Mouse (Mus musculus) heart, postnatal 25 days (tissue): ENCODE results near the gene Eif2a. TPM values are rescaled to one million over a fixed set of nuclear protein-coding genes. Genes with fewer than 3 reads are reported as not detected.
"Not testable (repeated sequence)": the region's sequence is repeated elsewhere in the genome, so short reads cannot be mapped to it uniquely, and the experiment has no call there.

Experiments used
- DNase-seq: peaks from one replicate; pipeline ENCODE4 v3.0.0; 2022; ENCODE audit warnings: low spot score
- intact Hi-C: fragments of 180-260 bp; cut with DNase I; formaldehyde crosslinking; loops from one replicate; pipeline ENCODE4 v1.15.1; 2025
- total RNA-seq, 2 experiments: library from RNA; stranded (reverse); gene quantifications; 2 replicates each; pipeline ENCODE4 v1.2.3; 2021

Gene Eif2a
- total RNA-seq, 2 experiments from 2014 or later = 35.4 to 42.4 TPM

- no peak for DNase-seq
- intact Hi-C loops = no loop called here
Observed at GRCm38 (mm10) chr3:58519536-58519935, 6.1 kb upstream of the Eif2a start.

- intact Hi-C loops = no loop called here
- no peak for DNase-seq
Observed at GRCm38 (mm10) chr3:58520286-58520685, 5.3 kb upstream of the Eif2a start.

DNA sequence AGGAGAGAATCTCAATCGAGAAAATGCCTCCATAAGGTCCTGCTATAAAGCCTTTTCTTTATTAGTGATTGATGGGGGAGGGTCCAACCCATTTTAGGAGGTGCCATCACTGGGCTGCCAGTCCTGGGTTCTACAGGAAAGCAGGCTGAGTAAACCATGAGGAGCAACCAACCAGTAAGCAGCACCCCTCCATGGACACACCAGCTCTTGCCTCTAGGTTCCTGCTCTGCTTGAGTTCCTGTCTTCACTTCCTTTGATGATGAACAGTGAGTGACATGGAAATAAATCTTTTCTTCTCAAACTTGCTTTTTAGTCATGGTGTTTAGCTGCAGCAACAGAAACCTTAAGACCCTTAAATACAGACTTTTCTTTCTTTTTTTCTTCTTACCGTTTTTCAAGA, 4.3 kb upstream of the Eif2a start:
- intact Hi-C loops = no loop called here
- DNase-seq = no peak

DNA sequence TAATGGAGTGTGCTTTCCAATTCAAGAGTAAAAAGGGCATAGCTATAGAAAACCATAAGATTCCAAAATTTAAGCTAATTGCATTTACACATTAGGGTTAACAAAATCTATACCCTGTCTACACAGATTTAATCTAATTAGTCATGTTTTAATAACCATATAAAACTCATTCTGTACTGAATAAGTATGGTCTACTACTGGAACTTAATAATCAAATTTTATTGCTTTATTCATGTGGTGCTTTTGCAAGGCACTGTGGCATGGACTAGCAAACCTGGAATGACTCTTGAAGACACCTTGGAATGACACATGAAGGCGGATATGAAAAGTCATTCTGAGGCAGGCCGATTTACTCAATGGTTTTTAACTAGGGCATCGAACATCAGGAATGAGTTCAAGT, 2.2 kb upstream of the Eif2a start:
- no peak for DNase-seq
- intact Hi-C loops = no loop called here

DNA sequence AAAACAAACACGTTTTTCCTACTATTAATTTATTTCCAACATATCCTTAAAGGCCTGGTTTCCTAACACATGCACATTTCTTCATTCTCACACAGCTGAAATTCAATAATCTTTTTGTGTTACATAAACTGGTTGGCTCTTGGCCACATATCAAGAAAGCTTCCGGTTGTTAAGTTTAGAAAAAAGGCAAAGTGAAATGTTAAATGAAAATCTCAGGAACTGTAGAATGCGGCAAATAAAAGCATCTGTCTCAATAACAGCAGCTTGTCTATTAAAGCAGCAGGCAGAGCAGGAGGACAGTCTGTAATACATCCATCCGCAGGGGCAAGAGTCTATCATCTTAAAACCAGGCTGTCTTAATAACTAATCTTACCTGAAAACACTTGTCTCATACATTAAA, 1.4 kb upstream of the Eif2a start:
- intact Hi-C loops = loop anchor here (2.0 kb wide), 1 partner anchor 107 kb away; no protein-coding TSS in a partner anchor

GRCm38 (mm10) chr3:58525166-58525565, 455 bp upstream of the Eif2a start:
- intact Hi-C loops = loop anchor here (2.0 kb wide), 1 partner anchor 108 kb away; no protein-coding TSS in a partner anchor
- no peak for DNase-seq

More for the DNA sequence above, 1.4 kb upstream of the Eif2a start:
- DNase-seq = no peak

- intact Hi-C loops = loop anchor here (2.0 kb wide), 1 partner anchor 50 kb away; the partner anchor contains the start of gene Selenot
- DNase-seq = no peak
Observed at GRCm38 (mm10) chr3:58526408-58526737, 752 bp downstream of the Eif2a start.

DNA sequence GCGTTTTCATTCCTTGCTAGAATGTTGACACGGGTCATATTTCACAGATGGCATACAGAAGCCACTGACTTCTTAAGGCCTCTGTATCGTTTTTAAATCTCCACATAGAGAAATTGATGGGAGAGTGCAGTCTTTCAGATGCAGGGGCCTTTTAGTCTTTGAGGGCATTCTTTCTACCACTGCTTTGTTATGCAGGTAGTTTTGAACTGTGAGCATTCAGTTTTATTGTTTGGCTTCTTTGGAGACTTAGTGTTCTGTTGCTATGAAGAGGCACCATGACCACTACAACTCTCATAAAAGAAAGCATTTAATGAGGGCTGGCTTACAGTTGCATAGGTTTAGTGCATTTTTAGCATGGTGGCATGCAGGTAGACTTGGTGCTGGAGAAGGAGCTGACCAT, 11.0 kb downstream of the Eif2a start:
- intact Hi-C loops = no loop called here
- no peak for DNase-seq

DNA sequence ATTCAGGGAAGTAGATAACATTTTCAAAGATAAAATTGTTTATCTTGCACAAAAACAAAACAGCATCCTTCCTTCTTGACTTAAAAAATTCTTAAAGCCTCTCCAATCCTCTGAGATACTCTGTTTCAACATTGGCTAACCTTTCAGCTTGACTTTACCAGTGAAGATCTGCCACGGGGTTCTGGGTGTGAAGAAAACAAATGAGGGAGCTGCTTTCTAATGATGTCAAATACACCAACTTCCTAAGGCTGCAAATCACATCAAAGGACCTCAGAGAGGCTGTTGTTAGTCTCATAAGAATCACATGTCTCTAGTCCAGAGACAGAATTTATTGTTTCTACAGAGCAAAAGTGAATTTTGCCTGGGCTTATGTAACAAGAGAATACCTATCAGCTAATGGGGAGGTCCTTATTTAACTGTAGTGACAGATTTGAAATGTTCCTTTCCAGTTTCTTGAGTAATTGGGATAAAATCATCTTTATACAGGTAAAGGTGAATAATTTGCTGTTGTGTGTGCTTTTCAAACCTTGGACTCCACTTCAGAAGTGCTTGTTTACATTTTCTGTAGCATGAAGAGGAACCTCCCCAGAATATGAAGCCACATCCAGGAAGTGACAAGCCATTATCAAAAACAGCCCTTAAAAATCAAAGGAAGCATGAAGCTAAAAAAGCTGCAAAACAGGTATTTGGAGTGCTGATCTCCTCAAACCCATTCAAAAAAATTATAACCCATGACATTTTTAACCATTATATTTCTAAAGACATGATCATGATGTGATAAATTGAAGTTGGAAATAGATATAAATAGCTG, 26.6 kb downstream of the Eif2a start:
- DNase-seq = no peak
- intact Hi-C loops = no loop called here

DNA sequence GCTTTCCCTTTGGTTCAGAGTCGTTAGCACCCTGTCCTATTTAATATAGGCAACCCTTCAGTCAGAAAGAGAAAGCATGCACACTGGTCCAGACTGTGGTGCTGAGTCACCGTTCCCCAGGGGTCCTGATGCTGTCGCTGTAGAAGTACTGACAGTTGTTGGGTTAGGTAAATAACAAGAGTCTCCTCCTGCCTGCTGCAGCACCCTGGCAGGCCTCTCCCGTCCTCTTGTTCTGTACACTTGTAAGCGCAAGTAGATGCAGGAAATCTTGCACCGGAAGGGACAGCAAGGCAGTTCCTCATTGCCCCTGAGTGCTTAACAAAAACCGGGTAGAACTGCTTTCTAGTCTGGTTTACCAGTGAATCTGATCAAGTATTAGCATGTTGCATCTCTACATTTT, 31.0 kb downstream of the Eif2a start:
- DNase-seq = no peak
- intact Hi-C loops = no loop called here

- intact Hi-C loops = no loop called here
- no peak for DNase-seq
Observed at GRCm38 (mm10) chr3:58559887-58560286, 34.3 kb downstream of the Eif2a start.

DNA sequence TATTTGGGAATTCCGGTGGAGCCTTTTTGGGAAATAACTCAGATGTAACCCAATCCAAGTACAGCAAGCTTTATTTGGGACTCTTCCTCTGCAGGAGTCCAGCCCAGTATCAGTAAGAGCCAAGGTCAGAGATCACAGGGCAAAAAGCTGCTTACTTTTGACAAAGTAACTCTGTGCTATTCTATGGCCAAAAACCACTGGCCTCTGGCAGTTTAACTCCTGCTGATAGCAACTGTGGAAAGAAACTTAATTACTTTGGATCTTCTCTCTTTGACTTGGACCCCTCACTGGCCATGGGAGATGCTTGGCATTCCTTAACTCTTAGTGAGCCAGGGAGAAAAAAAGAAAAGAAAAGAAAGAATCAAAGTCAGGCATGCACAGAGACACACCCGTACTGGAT, 35.8 kb downstream of the Eif2a start:
- DNase-seq = no peak
- intact Hi-C loops = no loop called here

- DNase-seq = no peak
- intact Hi-C loops = no loop called here
Observed at GRCm38 (mm10) chr3:58570821-58571220, 45.2 kb downstream of the Eif2a start.

DNA sequence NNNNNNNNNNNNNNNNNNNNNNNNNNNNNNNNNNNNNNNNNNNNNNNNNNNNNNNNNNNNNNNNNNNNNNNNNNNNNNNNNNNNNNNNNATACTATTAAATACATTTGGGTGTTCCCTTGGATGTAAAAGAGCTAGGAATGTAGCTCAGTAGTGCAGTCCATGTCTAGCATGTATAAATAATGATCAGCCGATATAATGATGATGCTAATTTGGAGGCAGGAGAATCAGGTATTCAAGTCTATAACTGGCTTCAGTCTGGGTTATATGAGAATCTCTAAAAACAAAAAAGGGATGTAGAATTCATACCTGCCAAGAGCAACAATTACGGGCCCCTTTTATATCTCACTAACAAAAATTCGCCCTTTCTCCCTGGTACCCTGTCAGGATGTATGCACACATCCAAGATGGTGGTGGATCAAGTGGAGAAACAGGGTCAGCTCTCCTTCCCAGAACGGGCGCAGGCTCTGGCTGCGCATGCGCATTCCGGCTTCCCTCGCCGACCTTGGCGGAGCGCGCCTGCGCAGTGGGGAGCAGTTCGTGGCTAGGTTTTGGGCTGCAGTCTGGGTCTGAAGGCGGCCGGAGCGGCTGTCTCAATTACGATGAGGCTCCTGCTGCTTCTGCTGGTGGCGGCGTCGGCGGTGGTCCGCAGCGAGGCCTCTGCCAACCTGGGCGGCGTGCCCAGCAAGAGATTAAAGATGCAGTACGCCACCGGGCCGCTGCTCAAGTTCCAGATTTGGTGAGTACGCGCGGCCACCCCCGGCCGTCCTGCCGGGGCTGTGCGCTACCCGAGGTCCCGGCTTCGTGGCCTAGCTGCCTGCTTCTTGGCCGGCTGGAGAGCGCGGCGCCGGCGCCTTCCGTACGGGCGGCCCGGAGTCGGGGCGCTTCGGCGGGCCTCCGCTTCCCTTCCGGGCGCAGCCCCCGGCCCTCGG, 50.8 kb downstream of the Eif2a start, which contains the start of gene Selenot:
Selenot (plus strand) TSS at position 500 of the 930 bp plus-strand sequence.
- peak; percentile 96 for DNase-seq
- intact Hi-C loops = loop anchor here (2.0 to 5.0 kb wide), 3 partner anchors 50 to 159 kb away; partner anchors contain the start of gene Siah2

DNA sequence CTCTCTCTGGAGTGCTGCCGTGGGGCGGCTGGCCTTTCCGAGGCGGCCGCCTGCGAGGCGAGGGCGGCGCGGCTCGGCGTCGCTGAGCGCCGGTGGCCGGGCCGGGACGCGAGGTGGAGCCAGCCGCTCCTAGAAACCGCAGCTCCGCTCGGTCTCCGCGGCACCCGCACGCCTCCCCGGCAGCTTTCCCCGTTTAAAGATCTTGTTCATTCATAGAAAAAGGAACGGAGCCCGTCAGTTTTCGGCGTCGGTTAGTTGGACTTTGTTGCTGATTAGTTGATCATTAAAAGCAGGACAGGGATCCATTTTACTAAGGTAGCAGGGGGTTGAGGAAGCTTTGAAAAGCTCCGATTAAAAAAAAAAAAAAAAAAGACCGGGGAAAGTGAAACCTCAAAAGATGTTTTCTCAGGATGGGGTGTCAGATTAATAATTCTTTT, 51.5 kb downstream of the Eif2a start:
- no peak for DNase-seq

DNA sequence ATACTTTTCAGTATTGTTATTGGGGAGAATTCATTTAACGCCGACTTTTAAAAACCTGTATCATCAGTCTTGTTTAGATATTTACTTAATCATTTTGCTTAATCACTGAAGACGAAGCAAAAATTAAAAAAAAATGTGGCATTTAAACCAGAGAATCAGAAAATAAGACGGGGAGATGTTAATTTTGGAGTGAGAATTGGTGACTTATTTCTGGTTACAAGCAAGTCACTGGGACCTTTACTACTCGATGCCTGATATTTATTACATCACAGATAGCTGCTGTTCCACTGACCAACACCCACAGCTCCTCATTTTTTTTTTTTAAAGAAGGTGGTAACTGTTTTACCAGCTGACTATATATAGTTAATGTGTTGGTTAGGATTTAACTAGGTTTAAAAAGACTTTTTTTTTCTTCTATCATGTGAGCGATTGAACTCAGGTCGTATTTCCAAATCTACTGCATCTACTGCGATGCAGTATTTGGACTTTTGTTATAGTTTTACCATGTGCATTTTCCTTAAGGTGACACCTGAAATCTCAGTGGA, 52.0 kb downstream of the Eif2a start:
- no peak for DNase-seq
- intact Hi-C loops = loop anchor here (2.0 to 5.0 kb wide), 3 partner anchors 51 to 160 kb away; partner anchors contain the start of gene Siah2

More for the DNA sequence above, 51.5 kb downstream of the Eif2a start:
- intact Hi-C loops = loop anchor here (2.0 to 5.0 kb wide), 3 partner anchors 50 to 160 kb away; partner anchors contain the start of gene Siah2

DNA sequence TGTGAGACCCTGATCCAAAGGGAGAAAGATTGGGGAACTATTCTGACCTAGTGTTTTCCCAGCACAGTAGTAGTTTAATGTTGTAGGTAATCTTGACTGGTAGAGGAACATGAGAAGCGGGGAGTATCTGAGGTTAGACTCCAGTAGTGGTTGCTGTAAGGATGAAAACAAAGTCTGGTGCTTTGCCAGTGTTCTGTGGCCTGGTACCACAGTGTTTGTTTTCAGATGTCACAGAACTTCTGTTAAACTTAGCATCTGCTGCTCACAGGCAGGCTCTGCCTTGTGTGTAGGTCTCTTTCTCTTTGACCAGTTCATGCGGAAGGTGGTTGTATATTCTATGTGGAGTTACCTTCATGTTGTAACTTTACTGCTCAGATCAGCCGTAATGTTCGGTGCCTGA, 55.9 kb downstream of the Eif2a start:
- DNase-seq = no peak
- intact Hi-C loops = no loop called here

- no peak for DNase-seq
- intact Hi-C loops = no loop called here
Observed at GRCm38 (mm10) chr3:58582297-58582696, 56.7 kb downstream of the Eif2a start.

- intact Hi-C loops = no loop called here
- DNase-seq = no peak
Observed at GRCm38 (mm10) chr3:58582788-58583426, 57.3 kb downstream of the Eif2a start.

- intact Hi-C loops, DNase-seq: not testable (repeated sequence)
Observed at GRCm38 (mm10) chr3:58590544-58590943, 64.9 kb downstream of the Eif2a start.
